Mouse (Mus musculus) liver, embryonic 11.5 days (tissue): ENCODE measurements around the gene Prrxl1. TPM values are rescaled to one million over a fixed set of nuclear protein-coding genes. Genes with fewer than 3 reads are reported as not detected.

ENCODE experiments used
- ATAC-seq: fragments of 200-750 bp; cut with Nextera tagmentation; replicated peaks from 2 replicates; pipeline ENCODE4 v1.8.0; 2017; ENCODE audit warnings: moderate number of reproducible peaks, mild to moderate bottlenecking, moderate TSS enrichment, moderate library complexity; ENCODE audit not compliant: low FRiP score
- DNase-seq: peaks from one replicate; pipeline ENCODE4 v3.0.0-alpha.2; 2017; ENCODE audit warnings: low spot score
- H3K27ac ChIP-seq: fragments of 300-500 bp; sonication (generic); 2 replicates; pipeline ENCODE4 v1.5.1; 2014; ENCODE audit warnings: mild to moderate bottlenecking, low read depth, low read length, control low read depth
- H3K27me3 ChIP-seq: fragments of 300-500 bp; sonication (generic); replicated peaks from 2 replicates; pipeline ENCODE4 v1.6.1; 2014; ENCODE audit warnings: low read length, mixed read lengths; ENCODE audit not compliant: control insufficient read depth, insufficient read depth
- H3K36me3 ChIP-seq: fragments of 300-500 bp; sonication (generic); 2 replicates; pipeline ENCODE4 v1.6.1; 2014; ENCODE audit warnings: mild to moderate bottlenecking, low read length, moderate library complexity, mixed read lengths; ENCODE audit not compliant: control insufficient read depth, insufficient read depth
- H3K4me1 ChIP-seq: fragments of 300-500 bp; sonication (generic); replicated peaks from 2 replicates; pipeline ENCODE4 v1.6.1; 2014; ENCODE audit warnings: low read length, mixed read lengths; ENCODE audit not compliant: control insufficient read depth, insufficient read depth
- H3K4me2 ChIP-seq: fragments of 300-500 bp; sonication (generic); 2 replicates; pipeline ENCODE4 v1.6.1; 2014; ENCODE audit warnings: mild to moderate bottlenecking, control low read depth, moderate library complexity
- H3K4me3 ChIP-seq: fragments of 300-500 bp; sonication (generic); 2 replicates; pipeline ENCODE4 v1.5.1; 2014; ENCODE audit warnings: low read depth, low read length, control low read depth
- H3K9ac ChIP-seq: fragments of 300-500 bp; sonication (generic); 2 replicates; pipeline ENCODE4 v1.6.1; 2014; ENCODE audit warnings: low read depth, low read length, control low read depth
- H3K9me3 ChIP-seq: fragments of 300-500 bp; sonication (generic); 2 replicates; pipeline ENCODE4 v1.6.1; 2016; ENCODE audit warnings: low read length, inconsistent platforms, mixed read lengths; ENCODE audit not compliant: control insufficient read depth
- WGBS: fragments of 180-500 bp; shearing (Covaris S2); extraction: QIAGEN DNeasy Blood & Tissue Kit; methylation state at CpG from one replicate; pipeline ENCODE4 v1.1.7; 2014; 5-methylcytosine and 5-hydroxymethylcytosine counted together
- polyA plus RNA-seq: library from polyadenylated mRNA; unstranded; fragments of >200 nt; fragmentation: Nextera tagmentation; extraction: Ambion mirVana; gene quantifications from 2 replicates; pipeline ENCODE4 v1.2.1, GENCODE M21; 2014

Gene Prrxl1
- polyA plus RNA-seq, 1 experiment from 2014 or later = not detected

DNA sequence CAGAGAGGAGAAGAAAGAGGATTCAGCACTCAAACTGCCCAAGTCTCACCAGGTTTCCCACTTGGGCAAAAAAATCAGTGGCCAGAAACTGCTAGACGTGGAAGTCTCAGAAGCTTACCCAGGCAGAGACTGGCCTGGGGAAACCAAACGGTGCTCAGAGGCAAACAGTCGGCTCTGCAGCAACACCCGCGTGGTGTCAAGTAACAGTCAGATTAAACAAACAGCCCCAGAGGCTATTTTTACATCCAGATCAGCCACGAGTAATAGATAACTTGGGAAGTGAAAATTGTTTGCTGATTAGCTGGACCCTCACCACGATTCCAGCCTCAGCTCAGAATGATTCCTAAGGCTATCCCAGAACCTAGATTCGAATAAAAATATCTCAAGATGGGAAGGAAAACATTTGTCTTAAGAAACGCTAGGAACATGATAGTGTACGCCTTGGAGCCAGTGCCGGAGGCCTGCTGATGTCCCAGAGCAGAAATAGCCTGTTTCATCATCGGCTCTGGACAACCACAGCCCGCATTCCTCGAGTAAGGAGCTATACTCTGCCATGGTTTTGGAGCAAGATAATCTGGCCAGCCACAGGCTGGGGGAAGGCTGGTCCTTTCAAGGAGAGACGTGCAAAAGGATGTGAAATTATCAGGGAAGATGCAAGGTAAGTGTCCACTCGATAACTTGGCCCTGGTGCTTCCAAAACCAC is 86.1 kb downstream of the Prrxl1 start, which contains the start of gene 3425401B19Rik:
TSS of gene 3425401B19Rik (minus strand) at position 170 of the 703 bp plus-strand sequence.
- H3K27ac ChIP-seq = no peak within 1 kb of the TSS
- DNase-seq (no peak), ATAC-seq (no peak)
- H3K9ac ChIP-seq = no peak within 1 kb of the TSS
- 0 out of 2 replicates have a peak, but pooled peaks cover 2% of the 10 kb centered on the region for H3K27me3 ChIP-seq
- no peaks in the 10 kb centered on the region for H3K36me3 ChIP-seq
- H3K4me3 ChIP-seq = no peak within 1 kb of the TSS
- WGBS = 40% methylated on average over 16 of the region's 16 CpGs
- H3K4me2 ChIP-seq = no peak within 1 kb of the TSS
- no peaks in the 10 kb centered on the region for H3K9me3 ChIP-seq
- H3K4me1 ChIP-seq = no peaks in the 10 kb centered on the region; the same call in 1 of the 2 replicates

DNA sequence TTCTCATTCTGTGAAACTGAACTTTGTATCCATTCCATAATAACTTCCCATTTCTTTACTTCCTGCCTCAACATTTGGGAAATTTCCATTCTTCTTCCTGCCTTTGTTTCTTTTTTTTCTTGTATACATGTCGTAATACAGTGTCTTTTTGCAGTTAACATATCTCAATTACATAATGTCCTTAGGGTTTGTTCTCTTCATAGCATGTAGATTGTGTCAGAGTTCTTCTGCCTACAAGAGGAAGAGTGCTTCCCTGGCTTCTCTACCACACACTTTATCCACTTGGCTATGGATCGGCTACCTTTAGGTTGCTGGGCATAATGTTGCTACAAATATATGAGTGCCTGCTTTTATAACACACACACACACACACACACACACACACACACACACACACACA is 96.7 kb downstream of the Prrxl1 start:
- Histone ChIP-seq H3K27ac (no peak overlapping the region), H3K9ac (no peak overlapping the region), H3K4me3 (no peak overlapping the region), H3K36me3 (no peaks in the 10 kb centered on the region), H3K4me2 (no peak overlapping the region), H3K4me1 (no peaks in the 10 kb centered on the region), H3K27me3 (no peaks in the 10 kb centered on the region), H3K9me3 (no peaks in the 10 kb centered on the region)
- ATAC-seq = no peak
- DNase-seq = no peak
- 82% methylated on average over 2 of the region's 2 CpGs for WGBS

DNA sequence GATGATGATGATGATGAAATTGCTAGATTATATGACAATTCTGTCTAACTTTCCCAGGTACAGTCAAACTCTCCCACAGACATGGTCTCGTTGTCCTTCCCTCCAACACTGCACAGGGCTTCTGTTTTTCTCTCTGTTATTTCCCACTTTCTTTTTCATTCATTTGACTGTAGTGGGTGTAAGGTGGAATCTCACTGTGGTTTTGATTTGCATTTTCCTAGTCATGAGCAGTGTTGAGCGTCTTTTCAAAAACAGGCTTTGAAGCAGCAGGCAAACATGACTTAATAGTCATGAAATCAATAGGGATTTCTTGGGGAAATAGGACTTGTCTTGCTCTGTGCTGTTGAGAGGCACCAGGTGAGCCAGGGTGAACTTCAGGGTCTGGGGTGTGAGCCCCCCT is 97.1 kb downstream of the Prrxl1 start:
- DNase-seq = no peak
- Histone ChIP-seq H3K27ac (no peak overlapping the region), H3K27me3 (no peaks in the 10 kb centered on the region), H3K4me3 (no peak overlapping the region), H3K9me3 (no peaks in the 10 kb centered on the region), H3K4me2 (no peak overlapping the region), H3K36me3 (no peaks in the 10 kb centered on the region), H3K4me1 (no peaks in the 10 kb centered on the region), H3K9ac (no peak overlapping the region)
- no peak for ATAC-seq
- WGBS = 84% methylated on average over 2 of the region's 2 CpGs

DNA sequence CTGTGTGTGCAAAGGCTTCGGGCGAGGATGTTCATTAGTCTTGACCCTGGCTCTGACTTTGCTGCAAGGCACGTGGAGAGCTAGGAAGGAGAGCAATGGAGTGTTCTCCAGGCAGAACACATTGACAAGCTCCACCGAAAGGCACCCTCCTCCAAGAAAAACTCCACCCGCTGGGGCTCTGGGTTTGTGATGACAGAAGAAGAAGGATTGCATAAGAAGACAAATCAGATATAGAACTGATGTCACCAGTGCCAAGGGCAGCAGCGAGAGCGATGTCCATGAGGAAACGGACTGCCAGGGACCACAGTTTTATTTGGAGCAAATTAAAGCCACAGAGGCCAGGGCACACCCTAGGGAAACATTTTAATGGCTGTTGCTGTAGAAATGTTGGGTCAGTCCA is 98.6 kb downstream of the Prrxl1 start:
- H3K4me2 ChIP-seq = no peak overlapping the region
- ATAC-seq = no peak

DNA sequence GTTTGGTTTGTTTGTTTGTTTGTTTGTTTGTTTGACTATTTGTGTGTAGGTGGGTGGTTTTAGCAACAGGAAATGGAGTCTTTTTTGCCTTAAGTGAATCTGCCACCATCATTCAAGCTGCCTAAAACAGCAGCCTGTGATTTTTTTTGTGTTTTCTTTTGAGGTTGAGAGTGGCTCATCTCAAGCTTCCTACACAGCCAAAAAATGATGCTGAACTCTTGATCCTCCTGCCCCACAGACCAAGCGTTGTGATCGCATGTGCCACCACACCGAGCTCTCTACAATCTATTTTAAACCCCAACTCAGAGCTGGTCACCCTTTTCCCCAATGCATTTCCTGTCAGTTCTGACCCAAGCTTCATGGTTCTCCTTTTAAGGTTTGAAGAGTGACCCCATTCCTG is 99.3 kb downstream of the Prrxl1 start:
- Histone ChIP-seq H3K4me3 (no peak overlapping the region), H3K27me3 (no peaks in the 10 kb centered on the region), H3K36me3 (no peaks in the 10 kb centered on the region), H3K9me3 (no peaks in the 10 kb centered on the region), H3K27ac (no peak overlapping the region), H3K4me2 (no peak overlapping the region), H3K9ac (no peak overlapping the region), H3K4me1 (no peaks in the 10 kb centered on the region)
- WGBS = 49% methylated on average over 3 of the region's 3 CpGs
- no peak for DNase-seq
- ATAC-seq = no peak

More for the DNA sequence above, 98.6 kb downstream of the Prrxl1 start:
- Histone ChIP-seq H3K9ac (no peak overlapping the region), H3K4me1 (no peaks in the 10 kb centered on the region), H3K4me3 (no peak overlapping the region), H3K9me3 (no peaks in the 10 kb centered on the region), H3K27ac (no peak overlapping the region), H3K27me3 (no peaks in the 10 kb centered on the region), H3K36me3 (no peaks in the 10 kb centered on the region)
- 78% methylated on average over 8 of the region's 8 CpGs for WGBS
- no peak for DNase-seq

Other genes with a start within 250 kb of the Prrxl1 start
- gene 1700024G13Rik, start 211.0 kb upstream of the Prrxl1 start, polyA plus RNA-seq = not detected in 2 replicates
- 0.14 and 0.22 TPM in 2 replicates for gene Slc18a3, start 134.6 kb upstream of the Prrxl1 start, polyA plus RNA-seq
- gene Chat, start 133.4 kb upstream of the Prrxl1 start, polyA plus RNA-seq = not detected in 2 replicates
- gene Ercc6, start 85.9 kb upstream of the Prrxl1 start, polyA plus RNA-seq = 15.0 and 18.8 TPM in 2 replicates
- gene 3425401B19Rik, start 85.9 kb downstream of the Prrxl1 start, polyA plus RNA-seq = not detected in 2 replicates
- gene Tmem273, start 186.6 kb downstream of the Prrxl1 start, polyA plus RNA-seq = 1.7 and 1.8 TPM in 2 replicates
- not detected in 2 replicates for gene Fam170b, start 234.6 kb downstream of the Prrxl1 start, polyA plus RNA-seq